Mouse (Mus musculus): ENCODE measurements at regions not wholly inside any gene's neighbourhood (a gene's known extent, or its start where the extent isn't known, plus 50 kb on each side); places are given as distances from the start of the nearest gene placed in this dataset.

GRCm38 (mm10) chr14:105056171-105056570, 121.0 kb downstream of the Rbm26 start:
- DNase-seq (ENCODE audit: low read depth, low spot score) = no peak

GRCm38 (mm10) chr14:105038798-105039197, 138.3 kb downstream of the Rbm26 start:
- DNase-seq (ENCODE audit: low read depth, low spot score) = no peak

- DNase-seq (ENCODE audit: low read depth, low spot score) = no peak
Measured at GRCm38 (mm10) chr14:105034712-105035377, 142.3 kb downstream of the Rbm26 start.

GRCm38 (mm10) chr14:105019971-105020370, 157.2 kb downstream of the Rbm26 start:
- DNase-seq (ENCODE audit: low read depth, low spot score) = no peak

- DNase-seq (ENCODE audit: low read depth, low spot score) = no peak
Measured at GRCm38 (mm10) chr14:105016089-105016846, 160.9 kb downstream of the Rbm26 start.

GRCm38 (mm10) chr14:105015278-105015677, 161.8 kb downstream of the Rbm26 start:
- DNase-seq (ENCODE audit: low read depth, low spot score) = no peak

- DNase-seq (ENCODE audit: low read depth, low spot score) = no peak
Measured at GRCm38 (mm10) chr14:105010742-105011141, 166.4 kb downstream of the Rbm26 start.

- no peak for DNase-seq (ENCODE audit: low read depth, low spot score)
Measured at GRCm38 (mm10) chr14:105008331-105008730, 168.8 kb downstream of the Rbm26 start.

- no peak for DNase-seq (ENCODE audit: low read depth, low spot score)
Measured at GRCm38 (mm10) chr14:104994066-104994465, 183.1 kb downstream of the Rbm26 start.

- no peak for DNase-seq (ENCODE audit: low read depth, low spot score)
Measured at GRCm38 (mm10) chr14:104966046-104966445, 211.1 kb downstream of the Rbm26 start.

- DNase-seq (ENCODE audit: low read depth, low spot score) = no peak
Measured at GRCm38 (mm10) chr14:104943450-104943849, 233.7 kb downstream of the Rbm26 start.

- no peak for DNase-seq (ENCODE audit: low read depth, low spot score)
Measured at GRCm38 (mm10) chr14:104939961-104940360, 237.2 kb downstream of the Rbm26 start.

GRCm38 (mm10) chr14:104937083-104937864, 239.9 kb downstream of the Rbm26 start:
- no peak for DNase-seq (ENCODE audit: low read depth, low spot score)

- no peak for DNase-seq (ENCODE audit: low read depth, low spot score)
Measured at GRCm38 (mm10) chr14:104935956-104936355, 241.2 kb downstream of the Rbm26 start.

- no peak for DNase-seq (ENCODE audit: low read depth, low spot score)
Measured at GRCm38 (mm10) chr14:104905706-104906105, 271.4 kb downstream of the Rbm26 start.

- DNase-seq (ENCODE audit: low read depth, low spot score) = no peak
Measured at GRCm38 (mm10) chr14:104902120-104903027, 274.8 kb downstream of the Rbm26 start.

GRCm38 (mm10) chr14:104901072-104901471, 276.1 kb downstream of the Rbm26 start:
- DNase-seq (ENCODE audit: low read depth, low spot score) = no peak

- DNase-seq (ENCODE audit: low read depth, low spot score) = no peak
Measured at GRCm38 (mm10) chr14:104871203-104871602, 305.9 kb downstream of the Rbm26 start.

GRCm38 (mm10) chr14:104867540-104867939, 309.6 kb downstream of the Rbm26 start:
- DNase-seq (ENCODE audit: low read depth, low spot score) = no peak

GRCm38 (mm10) chr14:104863881-104864280, 313.2 kb downstream of the Rbm26 start:
- no peak for DNase-seq (ENCODE audit: low read depth, low spot score)

- DNase-seq (ENCODE audit: low read depth, low spot score) = no peak
Measured at GRCm38 (mm10) chr14:104855913-104856312, 321.2 kb downstream of the Rbm26 start.
